Mouse (Mus musculus): Measurements from ENCODE around the gene Tfpi.

Gene Tfpi

GRCm38 (mm10) chr2:84387394-84388022, 89.1 kb downstream of the Tfpi start:
- DNase-seq: no peak

DNA sequence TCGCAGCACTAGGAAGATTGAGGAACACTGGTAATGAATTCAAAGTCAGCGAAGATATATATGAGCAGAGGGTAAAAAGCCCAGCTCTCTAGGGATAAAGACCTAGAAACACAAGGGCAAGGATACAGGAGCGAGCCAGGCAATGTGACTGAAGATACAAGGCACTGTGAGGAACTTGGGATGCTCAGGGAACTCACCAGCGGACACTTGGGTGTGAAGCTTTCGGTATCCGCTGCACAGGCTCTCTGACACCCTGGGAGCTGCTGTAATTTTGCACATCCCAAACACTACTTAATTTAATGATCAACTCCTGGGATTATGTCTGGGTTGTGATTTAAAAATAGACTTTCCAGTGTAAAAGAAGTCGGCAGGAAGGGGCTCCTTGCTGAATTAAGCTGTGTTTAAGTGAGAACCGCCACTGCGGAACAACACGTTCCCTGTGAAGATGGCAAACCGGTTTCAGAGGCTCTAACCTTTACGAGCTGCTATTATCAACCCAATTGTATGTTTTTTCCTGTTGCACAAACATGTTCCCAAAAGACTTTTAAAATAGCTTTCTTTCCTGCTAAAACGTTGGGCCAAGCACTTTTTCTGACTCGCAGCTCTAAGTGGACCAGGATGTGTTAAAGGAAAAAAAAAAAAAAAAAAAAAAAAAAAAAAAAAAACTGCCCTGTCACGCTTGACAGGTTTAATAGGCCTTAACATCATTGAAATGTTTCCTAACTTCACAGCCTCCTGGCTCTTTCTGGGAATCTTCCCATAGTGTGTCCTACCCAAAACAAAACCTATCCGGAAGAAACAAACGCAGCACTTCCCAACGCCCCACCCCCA, 89.8 kb downstream of the Tfpi start:
- DNase-seq: no peak

GRCm38 (mm10) chr2:84384911-84385693, 91.5 kb downstream of the Tfpi start:
- DNase-seq: no peak

DNA sequence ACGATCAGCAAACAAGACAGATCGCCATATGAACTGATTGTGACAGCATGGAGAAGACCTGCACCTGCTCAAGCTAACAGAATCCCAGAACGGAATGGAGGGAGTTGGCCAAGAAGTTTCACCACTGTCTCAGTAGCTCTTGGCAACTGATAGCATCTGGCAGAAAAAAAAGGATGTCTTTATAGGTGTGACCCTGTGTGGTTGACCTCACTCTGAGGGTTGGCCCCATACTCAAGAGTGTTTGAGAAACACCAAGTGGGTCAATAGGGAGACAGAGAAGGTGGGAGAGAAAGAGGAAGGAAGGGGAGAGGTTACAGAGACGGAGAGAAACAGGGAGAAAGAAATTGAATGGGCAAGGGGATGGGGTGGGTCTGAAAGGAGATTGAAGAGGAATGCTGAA, 92.7 kb downstream of the Tfpi start:
- DNase-seq: no peak

Measured in cerebellum, adult 9-11 months (tissue).